Mouse (Mus musculus) megakaryocyte, embryonic 14.5 days (primary cell): ENCODE results near the gene Serpine1.

Experiments used
- FLI1 ChIP-seq: IDR thresholded peaks from 2 replicates; pipeline ENCODE4 v1.6.1; 2012; ENCODE audit warnings: low read length, inconsistent platforms, mixed read lengths
- GATA1 ChIP-seq: IDR thresholded peaks from 3 replicates; pipeline ENCODE4 v1.6.1; 2012; ENCODE audit warnings: mixed read lengths, low read length, inconsistent platforms, borderline replicate concordance

- no peak for TF ChIP-seq FLI1
- no peak for TF ChIP-seq GATA1
Measured at GRCm38 (mm10) chr5:137065923-137066322, 6.1 kb downstream of the Serpine1 start.
